Mouse (Mus musculus) spleen, adult 12 weeks (tissue): ENCODE results near the gene Trak1.

Experiments used
- DNase-seq: peaks from one replicate; pipeline ENCODE4 v3.0.0; 2022; ENCODE audit warnings: low spot score

The Trak1 gene

GRCm38 (mm10) chr9:121373107-121373506 lies 75.8 kb downstream of the Trak1 start:
- DNase-seq, result no peak

GRCm38 (mm10) chr9:121373512-121373911 lies 76.2 kb downstream of the Trak1 start:
- no peak for DNase-seq

GRCm38 (mm10) chr9:121374076-121374863 lies 77.0 kb downstream of the Trak1 start:
- peak; percentile 46 for DNase-seq

- DNase-seq, result no peak
Observed at GRCm38 (mm10) chr9:121374864-121375255, 77.6 kb downstream of the Trak1 start.

GRCm38 (mm10) chr9:121376094-121376493 lies 78.8 kb downstream of the Trak1 start:
- DNase-seq, result no peak

GRCm38 (mm10) chr9:121380310-121380920 lies 83.1 kb downstream of the Trak1 start:
- DNase-seq, result no peak

- DNase-seq, result no peak
Observed at GRCm38 (mm10) chr9:121381678-121382297, 84.5 kb downstream of the Trak1 start.

GRCm38 (mm10) chr9:121382568-121382967 lies 85.3 kb downstream of the Trak1 start:
- no peak for DNase-seq

GRCm38 (mm10) chr9:121383180-121383586 lies 85.9 kb downstream of the Trak1 start:
- DNase-seq, result no peak

- DNase-seq, result no peak
Observed at GRCm38 (mm10) chr9:121384620-121385019, 87.3 kb downstream of the Trak1 start.

- peak; percentile 62 for DNase-seq
Observed at GRCm38 (mm10) chr9:121385091-121385748, 87.9 kb downstream of the Trak1 start.

- no peak for DNase-seq
Observed at GRCm38 (mm10) chr9:121385749-121386350, 88.5 kb downstream of the Trak1 start.

- no peak for DNase-seq
Observed at GRCm38 (mm10) chr9:121387539-121388272, 90.4 kb downstream of the Trak1 start.

- DNase-seq, result no peak
Observed at GRCm38 (mm10) chr9:121388273-121388931, 91.1 kb downstream of the Trak1 start.

- no peak for DNase-seq
Observed at GRCm38 (mm10) chr9:121389258-121389657, 92.0 kb downstream of the Trak1 start.

- no peak for DNase-seq
Observed at GRCm38 (mm10) chr9:121391898-121392297, 94.6 kb downstream of the Trak1 start.

GRCm38 (mm10) chr9:121392427-121392826 lies 95.1 kb downstream of the Trak1 start:
- DNase-seq, result peak; percentile 32

GRCm38 (mm10) chr9:121393104-121393503 lies 95.8 kb downstream of the Trak1 start:
- no peak for DNase-seq

GRCm38 (mm10) chr9:121394882-121395281 lies 97.6 kb downstream of the Trak1 start:
- DNase-seq, result no peak

- DNase-seq, result no peak
Observed at GRCm38 (mm10) chr9:121395812-121396211, 98.5 kb downstream of the Trak1 start.
